Mouse (Mus musculus) MEL (cell line): Measurements from ENCODE around the gene Slc10a6. TPM values are rescaled to one million over a fixed set of nuclear protein-coding genes. Genes with fewer than 3 reads are reported as not detected.

Experiments
- DNase-seq: peaks from one replicate; pipeline ENCODE4 v3.0.0; 2011; ENCODE audit warnings: low read depth, low spot score
- H3K27ac ChIP-seq: 2 replicates; pipeline ENCODE4 v1.5.1; 2012; ENCODE audit warnings: low read depth, mild to moderate bottlenecking, control low read depth, low read length, moderate library complexity; ENCODE audit not compliant: control insufficient read depth
- H3K27me3 ChIP-seq, 2 experiments: fragments of 150-350 bp in 1 of 2; sonication (generic) in 1 of 2; 2 replicates each; pipeline ENCODE4 v1.6.1; 2012; ENCODE audit warnings: low read length in 2 of 2, mild to moderate bottlenecking in 2 of 2, improper control_type of control experiment in 1 of 2, moderate library complexity in 1 of 2; ENCODE audit not compliant: insufficient read depth in 2 of 2, control insufficient read depth in 1 of 2
- H3K36me3 ChIP-seq, 2 experiments: 2 replicates each; pipeline ENCODE4 v1.6.1; 2012 to 2014; ENCODE audit warnings: low read length in 2 of 2, improper control_type of control experiment in 1 of 2, inconsistent platforms in 1 of 2, mild to moderate bottlenecking in 1 of 2; ENCODE audit not compliant: insufficient read depth in 2 of 2, control insufficient read depth in 1 of 2
- H3K4me1 ChIP-seq, 2 experiments: fragments of 150-350 bp in 1 of 2; sonication (generic) in 1 of 2; 2 replicates each; pipeline ENCODE4 v1.6.1; 2012; ENCODE audit warnings: low read length in 2 of 2, improper control_type of control experiment in 1 of 2, mild to moderate bottlenecking in 1 of 2; ENCODE audit not compliant: insufficient read depth in 2 of 2, control insufficient read depth in 1 of 2
- H3K4me3 ChIP-seq, 2 experiments: fragments of 150-350 bp in 1 of 2; sonication (generic) in 1 of 2; 2 replicates each; pipeline ENCODE4 v1.5.1; 2012; ENCODE audit warnings: low read depth in 2 of 2, low read length in 2 of 2, mild to moderate bottlenecking in 2 of 2, moderate library complexity in 2 of 2, control low read depth in 1 of 2, improper control_type of control experiment in 1 of 2; ENCODE audit not compliant: control insufficient read depth in 1 of 2, insufficient read depth in 1 of 2
- H3K79me2 ChIP-seq: 2 replicates; pipeline ENCODE4 v1.6.1; 2012; ENCODE audit warnings: mild to moderate bottlenecking, low read length, moderate library complexity; ENCODE audit not compliant: control insufficient read depth, poor library complexity, insufficient read depth
- H3K9ac ChIP-seq: 2 replicates; pipeline ENCODE4 v1.6.1; 2012; ENCODE audit warnings: low read depth, mild to moderate bottlenecking, control low read depth, low read length, moderate library complexity; ENCODE audit not compliant: control insufficient read depth, poor library complexity, severe bottlenecking
- H3K9me3 ChIP-seq: fragments of 150-350 bp; sonication (generic); replicated peaks from 2 replicates; pipeline ENCODE4 v1.6.1; 2012; ENCODE audit warnings: mild to moderate bottlenecking, low read length, improper control_type of control experiment, moderate library complexity; ENCODE audit not compliant: insufficient read depth
- BHLHE40 ChIP-seq: IDR thresholded peaks from 2 replicates; pipeline ENCODE4 v1.6.1; 2012; ENCODE audit warnings: low read depth, mild to moderate bottlenecking, inconsistent platforms, low read length, improper control_type of control experiment, borderline replicate concordance
- CHD1 ChIP-seq: IDR thresholded peaks from 2 replicates; pipeline ENCODE4 v1.6.1; 2012; ENCODE audit warnings: low read depth, mild to moderate bottlenecking, inconsistent platforms, low read length, improper control_type of control experiment
- E2F4 ChIP-seq: IDR thresholded peaks from 2 replicates; pipeline ENCODE4 v1.6.1; 2011; ENCODE audit warnings: low read depth, low read length, improper control_type of control experiment, borderline replicate concordance
- ELF1 ChIP-seq: IDR thresholded peaks from 2 replicates; pipeline ENCODE4 v1.6.1; 2014; ENCODE audit warnings: low read depth, mild to moderate bottlenecking, inconsistent platforms, low read length, improper control_type of control experiment, moderate library complexity
- ETS1 ChIP-seq: IDR thresholded peaks from 2 replicates; pipeline ENCODE4 v1.6.1; 2012; ENCODE audit warnings: low read depth, mild to moderate bottlenecking, inconsistent platforms, low read length, improper control_type of control experiment, moderate library complexity
- GABPA ChIP-seq: IDR thresholded peaks from 2 replicates; pipeline ENCODE4 v1.6.1; 2012; ENCODE audit warnings: low read depth, mild to moderate bottlenecking, inconsistent platforms, low read length, improper control_type of control experiment, moderate library complexity
- GATA1 ChIP-seq: IDR thresholded peaks from 2 replicates; pipeline ENCODE4 v1.6.1; 2011; ENCODE audit warnings: low read depth, low read length, improper control_type of control experiment
- HCFC1 ChIP-seq: IDR thresholded peaks from 2 replicates; pipeline ENCODE4 v1.6.1; 2012; ENCODE audit warnings: low read depth, mild to moderate bottlenecking, inconsistent platforms, low read length, improper control_type of control experiment, moderate library complexity
- JUND ChIP-seq: IDR thresholded peaks from 2 replicates; pipeline ENCODE4 v1.6.1; 2011; ENCODE audit warnings: low read depth, mild to moderate bottlenecking, improper control_type of control experiment, low read length
- KAT2A ChIP-seq: conservative IDR thresholded peaks from 2 replicates; pipeline ENCODE4 v1.6.1; 2012; ENCODE audit warnings: low read depth, low read length, improper control_type of control experiment, inconsistent platforms
- MAFK ChIP-seq: IDR thresholded peaks from 2 replicates; pipeline ENCODE4 v1.6.1; 2011; ENCODE audit warnings: low read depth, mild to moderate bottlenecking, low read length, improper control_type of control experiment, borderline replicate concordance
- MAX ChIP-seq: IDR thresholded peaks from 2 replicates; pipeline ENCODE4 v1.6.1; 2011; ENCODE audit warnings: low read length, improper control_type of control experiment
- MAZ ChIP-seq: IDR thresholded peaks from 2 replicates; pipeline ENCODE4 v1.6.1; 2012; ENCODE audit warnings: low read depth, mild to moderate bottlenecking, inconsistent platforms, low read length, improper control_type of control experiment
- MEF2A ChIP-seq: IDR thresholded peaks from 2 replicates; pipeline ENCODE4 v1.6.1; 2014; ENCODE audit warnings: low read depth, mild to moderate bottlenecking, inconsistent platforms, low read length, improper control_type of control experiment; ENCODE audit not compliant: poor library complexity, insufficient replicate concordance, severe bottlenecking; ENCODE audit errors: extremely low read depth
- MXI1 ChIP-seq: IDR thresholded peaks from 2 replicates; pipeline ENCODE4 v1.6.1; 2011; ENCODE audit warnings: mild to moderate bottlenecking, low read depth, low read length, improper control_type of control experiment
- MYB ChIP-seq: IDR thresholded peaks from 2 replicates; pipeline ENCODE4 v1.6.1; 2011; ENCODE audit warnings: mild to moderate bottlenecking, low read depth, low read length, improper control_type of control experiment
- NRF1 ChIP-seq: IDR thresholded peaks from 2 replicates; pipeline ENCODE4 v1.6.1; 2014; ENCODE audit warnings: low read depth, mild to moderate bottlenecking, inconsistent platforms, low read length, improper control_type of control experiment, moderate library complexity; ENCODE audit not compliant: poor library complexity, insufficient read depth, severe bottlenecking
- POLR2A ChIP-seq, 2 experiments: IDR thresholded peaks; 2 replicates each; pipeline ENCODE4 v1.6.1; 2011 to 2012; ENCODE audit warnings: low read length in 2 of 2, mild to moderate bottlenecking in 2 of 2, control low read depth in 1 of 2, improper control_type of control experiment in 1 of 2, low read depth in 1 of 2, moderate library complexity in 1 of 2; ENCODE audit not compliant: control insufficient read depth in 1 of 2, insufficient read depth in 1 of 2, poor library complexity in 1 of 2
- POLR2AphosphoS5 ChIP-seq: IDR thresholded peaks from 2 replicates; pipeline ENCODE4 v1.6.1; 2012; ENCODE audit warnings: low read depth, borderline replicate concordance, mild to moderate bottlenecking, inconsistent platforms, low read length, moderate library complexity, mixed read lengths
- RAD21 ChIP-seq: IDR thresholded peaks from 2 replicates; pipeline ENCODE4 v1.6.1; 2011; ENCODE audit warnings: mild to moderate bottlenecking, low read depth, low read length, improper control_type of control experiment
- RCOR1 ChIP-seq: IDR thresholded peaks from 2 replicates; pipeline ENCODE4 v1.6.1; 2012; ENCODE audit warnings: low read depth, mild to moderate bottlenecking, inconsistent platforms, low read length, improper control_type of control experiment
- SMC3 ChIP-seq: IDR thresholded peaks from 2 replicates; pipeline ENCODE4 v1.6.1; 2011; ENCODE audit warnings: low read depth, low read length, improper control_type of control experiment
- TAL1 ChIP-seq: IDR thresholded peaks from 2 replicates; pipeline ENCODE4 v1.6.1; 2012; ENCODE audit warnings: mild to moderate bottlenecking, inconsistent platforms, low read length, moderate library complexity, mixed read lengths
- UBTF ChIP-seq: IDR thresholded peaks from 2 replicates; pipeline ENCODE4 v1.6.1; 2012; ENCODE audit warnings: low read depth, mild to moderate bottlenecking, inconsistent platforms, low read length, improper control_type of control experiment, moderate library complexity, borderline replicate concordance; ENCODE audit not compliant: insufficient read depth
- ZC3H11A ChIP-seq: IDR thresholded peaks from 2 replicates; pipeline ENCODE4 v1.6.1; 2012; ENCODE audit warnings: low read depth, mild to moderate bottlenecking, inconsistent platforms, low read length, improper control_type of control experiment
- ZMIZ1 ChIP-seq: IDR thresholded peaks from 2 replicates; pipeline ENCODE4 v1.6.1; 2012; ENCODE audit warnings: low read depth, mild to moderate bottlenecking, inconsistent platforms, low read length, improper control_type of control experiment, moderate library complexity
- polyA plus RNA-seq, 2 experiments: library from polyadenylated mRNA; stranded (reverse) in 1 of 2; unstranded in 1 of 2; fragments of >175 nt in 1 of 2; fragments of >200 nt in 1 of 2; gene quantifications; 2 replicates each; pipeline versions ENCODE4 v1.2.1 to v1.2.4; 2012; ENCODE audit warnings: low replicate concordance in 2 of 2, low read depth in 1 of 2; ENCODE audit not compliant: insufficient read length in 2 of 2, insufficient read depth in 1 of 2, missing spikeins in 1 of 2
- total RNA-seq: library from RNA; depleted of rRNA; stranded (reverse); fragments of 300-350 nt; gene quantifications from 2 replicates; pipeline ENCODE4 v1.2.3, GENCODE M21; 2012

Gene Slc10a6
- total and polyA plus RNA-seq, 3 experiments = not detected

DNA sequence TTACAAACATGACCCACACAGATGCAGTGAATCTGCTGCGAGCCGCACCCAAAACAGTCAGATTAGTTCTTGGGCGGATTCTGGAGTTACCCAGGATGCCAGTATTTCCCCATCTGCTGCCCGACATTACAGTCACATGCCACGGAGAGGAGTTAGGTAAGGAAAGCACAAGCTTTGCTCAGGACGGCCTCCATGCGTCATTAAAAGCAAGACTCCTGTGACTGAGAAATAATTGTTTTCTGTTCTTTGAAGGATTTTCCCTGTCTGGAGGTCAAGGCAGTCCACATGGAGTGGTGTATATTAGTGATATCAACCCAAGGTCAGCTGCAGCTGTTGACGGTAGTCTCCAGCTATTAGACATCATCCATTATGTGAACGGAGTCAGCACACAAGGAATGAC lies 59.8 kb downstream of the Slc10a6 start:
- Histone ChIP-seq H3K36me3 (no peaks in the 10 kb centered on the region), H3K9me3 (no peaks in the 10 kb centered on the region), H3K27ac (no peak overlapping the region), H3K9ac (no peak overlapping the region), H3K27me3 (no peaks in the 10 kb centered on the region), H3K79me2 (no peaks in the 10 kb centered on the region), H3K4me3 (no peak overlapping the region), H3K4me1 (no peaks in the 10 kb centered on the region)
- TF ChIP-seq KAT2A = no peak
- TF ChIP-seq HCFC1 = no peak
- TF ChIP-seq ZMIZ1 = no peak
- TF ChIP-seq UBTF = no peak
- TF ChIP-seq NRF1 = no peak
- TF ChIP-seq MAFK = no peak
- no peak for TF ChIP-seq POLR2AphosphoS5
- TF ChIP-seq SMC3 = no peak
- no peak for TF ChIP-seq ELF1
- no peak for TF ChIP-seq ETS1
- TF ChIP-seq MYB = no peak
- no peak for TF ChIP-seq GABPA
- TF ChIP-seq MEF2A = no peak
- no peak for TF ChIP-seq E2F4
- TF ChIP-seq BHLHE40 = no peak
- TF ChIP-seq GATA1 = no peak
- DNase-seq = no peak

DNA sequence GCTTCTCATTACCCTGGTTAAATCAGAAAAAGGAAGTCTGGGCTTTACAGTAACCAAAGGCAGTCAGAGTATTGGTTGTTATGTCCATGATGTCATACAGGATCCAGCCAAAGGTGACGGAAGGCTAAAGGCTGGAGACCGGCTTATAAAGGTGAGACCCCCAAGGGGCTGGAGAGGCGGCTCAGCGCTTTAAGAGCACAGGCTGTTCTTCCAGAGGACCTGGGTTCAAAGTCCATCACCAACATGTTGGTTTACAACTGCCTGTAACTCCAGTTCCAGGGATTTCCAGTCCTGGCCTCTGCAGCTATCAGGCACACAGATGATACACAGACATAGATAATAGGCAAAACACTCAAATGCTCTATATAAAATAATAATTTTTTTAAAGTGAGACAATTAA lies 61.2 kb downstream of the Slc10a6 start:
- no peak for DNase-seq
- H3K9me3 ChIP-seq = no peaks in the 10 kb centered on the region
- no peaks in the 10 kb centered on the region for H3K27me3 ChIP-seq
- TF ChIP-seq TAL1 (no peak), MAX (no peak), MAZ (no peak), POLR2A (IDR thresholded peaks at IDR 0.05; ENCODE audit: control insufficient read depth in 1 of 2, insufficient read depth in 1 of 2, low read depth in 1 of 2, low read length in 2 of 2, poor library complexity in 1 of 2) (no peak), GATA1 (no peak), ETS1 (no peak), RAD21 (no peak), NRF1 (no peak), CHD1 (no peak), SMC3 (no peak), MYB (no peak), HCFC1 (no peak), ZC3H11A (no peak), RCOR1 (no peak), ZMIZ1 (no peak), JUND (no peak), MEF2A (no peak), MXI1 (no peak)
- H3K36me3 ChIP-seq = no peaks in the 10 kb centered on the region
- H3K4me3 ChIP-seq = no peak overlapping the region
- H3K4me1 ChIP-seq = no peaks in the 10 kb centered on the region
- no peak overlapping the region for H3K9ac ChIP-seq
- no peak overlapping the region for H3K27ac ChIP-seq
- no peaks in the 10 kb centered on the region for H3K79me2 ChIP-seq
